Mouse (Mus musculus): Measurements from ENCODE around the gene Pum3.
"Not testable (repeated sequence)": the region's sequence is repeated elsewhere in the genome, so short reads cannot be mapped to it uniquely, and the experiment has no call there.

Gene Pum3

GRCm38 (mm10) chr19:27391344-27391743 lies 38.3 kb downstream of the Pum3 start:
- DNase-seq, result no peak

DNA sequence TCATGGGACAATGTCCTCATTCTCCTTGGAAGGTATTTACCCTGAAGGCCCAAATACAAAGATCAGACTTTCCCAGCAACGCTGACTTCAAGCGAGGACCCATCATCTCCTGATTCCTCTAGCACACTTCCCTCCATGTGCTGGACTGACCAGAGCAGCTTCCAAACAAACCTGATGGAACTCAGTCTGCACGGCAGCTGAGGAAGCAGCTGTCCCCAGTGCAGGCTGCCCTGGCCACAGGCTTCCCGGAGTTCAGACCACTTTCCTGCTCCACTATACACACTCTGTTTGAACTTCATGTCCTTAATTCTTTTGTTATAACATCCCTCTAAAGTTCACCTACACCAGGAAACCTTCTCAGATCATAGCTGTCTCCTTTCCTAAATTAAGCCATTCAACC lies 40.1 kb downstream of the Pum3 start:
- DNase-seq, result not testable (repeated sequence)

DNA sequence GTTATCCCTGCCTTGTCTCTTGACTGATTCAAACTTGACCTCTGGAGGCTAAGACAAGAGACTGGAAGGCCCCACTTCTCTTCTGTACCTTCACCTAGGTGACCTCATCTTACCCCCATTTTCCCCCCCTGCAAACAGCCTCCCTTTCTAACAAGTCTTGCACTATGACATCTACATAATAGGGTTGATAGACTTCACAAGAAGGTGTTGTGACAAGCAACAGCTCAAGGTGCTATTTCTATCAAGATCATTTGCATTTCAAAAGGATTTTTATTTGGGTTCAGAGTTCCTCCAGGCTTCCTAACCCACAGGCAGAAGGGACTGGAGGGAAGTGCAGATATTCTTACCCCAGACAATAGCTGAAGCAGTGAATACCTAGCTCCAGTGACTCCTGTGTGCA lies 44.3 kb downstream of the Pum3 start:
- DNase-seq, result no peak

DNA sequence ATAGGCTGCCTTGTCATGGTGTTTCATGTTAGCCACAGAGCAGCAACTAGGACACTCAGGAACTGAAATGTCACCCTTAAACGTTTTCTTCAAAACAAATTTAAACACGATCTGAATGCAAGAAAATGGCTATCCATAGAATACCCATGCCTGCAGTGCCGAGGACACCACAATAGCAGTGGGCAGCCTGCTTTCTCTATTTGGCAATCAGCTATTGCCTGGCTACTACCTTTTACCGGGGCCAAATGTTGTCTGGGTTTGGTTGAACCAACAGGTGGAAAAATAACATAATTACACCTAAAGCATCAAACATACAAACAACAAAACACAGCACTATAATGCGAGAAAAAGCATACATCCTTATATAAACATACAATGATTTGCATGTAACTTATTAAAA lies 46.4 kb downstream of the Pum3 start:
- DNase-seq, result no peak

GRCm38 (mm10) chr19:27382131-27382530 lies 47.5 kb downstream of the Pum3 start:
- DNase-seq, result no peak

DNA sequence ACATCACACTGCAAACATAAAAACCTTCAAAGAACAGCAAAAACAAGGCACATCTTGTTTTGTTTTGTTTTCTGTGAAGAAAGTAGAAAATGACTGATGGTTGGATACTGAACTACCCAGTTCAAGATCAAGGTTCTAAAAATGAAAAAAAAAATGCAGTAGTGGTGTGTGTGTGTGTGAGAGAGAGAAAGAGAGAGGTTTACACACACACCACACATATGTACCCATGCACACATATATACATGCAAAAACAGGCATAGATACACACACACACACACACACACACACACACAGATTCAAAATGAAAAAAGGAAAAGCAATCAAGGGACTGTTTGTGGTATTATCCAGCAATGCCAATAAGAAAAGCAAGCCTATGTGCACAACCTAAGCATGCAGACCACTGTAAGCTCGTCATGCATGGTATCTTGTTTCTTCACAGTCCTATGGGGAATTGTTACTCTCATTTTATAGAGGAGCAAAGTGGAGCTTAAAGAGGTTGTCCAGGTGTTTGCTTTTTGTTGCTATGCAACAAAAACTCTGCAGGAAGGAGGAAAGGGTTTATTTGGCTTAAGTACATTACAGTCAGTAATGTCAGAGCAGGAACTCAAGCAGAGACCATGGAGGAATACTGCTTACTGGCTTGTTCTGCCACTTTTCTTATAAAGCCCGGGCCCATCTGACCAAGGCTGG lies 49.8 kb downstream of the Pum3 start:
- no peak for DNase-seq

GRCm38 (mm10) chr19:27370784-27371183 lies 58.8 kb downstream of the Pum3 start:
- DNase-seq, result no peak

DNA sequence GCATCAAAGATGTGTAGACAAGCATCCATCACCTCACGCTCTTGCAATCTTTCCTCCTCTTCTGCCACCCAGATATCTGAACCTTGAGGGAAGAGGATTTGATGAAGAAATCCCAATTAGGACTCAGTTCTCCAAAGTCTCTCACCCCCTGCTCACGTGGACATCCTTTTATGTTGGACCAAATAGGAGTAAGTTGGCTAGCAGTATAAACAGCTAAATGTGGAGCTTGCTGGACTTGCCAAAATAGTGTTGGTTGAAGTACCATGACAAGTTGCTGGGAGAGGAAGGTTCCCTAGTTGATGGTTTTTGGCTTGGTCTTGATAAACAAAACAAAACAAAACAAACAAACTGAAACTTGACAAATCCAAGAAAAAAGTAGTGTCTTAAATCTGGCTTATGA lies 59.5 kb downstream of the Pum3 start:
- no peak for DNase-seq

GRCm38 (mm10) chr19:27369461-27370135 lies 60.0 kb downstream of the Pum3 start:
- no peak for DNase-seq

GRCm38 (mm10) chr19:27366113-27366746 lies 63.4 kb downstream of the Pum3 start:
- no peak for DNase-seq

GRCm38 (mm10) chr19:27364521-27364931 lies 65.1 kb downstream of the Pum3 start:
- DNase-seq, result peak; percentile 27

DNA sequence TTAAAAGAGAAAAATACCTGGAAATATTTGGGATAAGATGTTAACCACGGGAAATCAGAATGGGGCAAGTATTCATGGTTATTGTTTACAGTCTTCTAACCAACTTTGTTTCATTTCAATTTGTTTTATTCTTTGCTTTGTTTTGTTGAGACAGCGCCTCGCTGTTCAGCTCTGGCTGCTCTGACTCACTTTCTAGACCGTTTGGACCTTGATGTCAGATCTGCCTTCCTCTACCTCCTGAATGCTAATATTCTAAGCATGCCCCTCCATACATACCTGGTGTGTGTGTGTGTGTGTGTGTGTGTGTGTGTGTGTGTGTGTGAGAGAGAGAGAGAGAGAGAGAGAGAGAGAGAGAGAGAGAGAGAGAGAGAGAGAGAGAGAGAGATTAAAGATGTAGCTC lies 65.7 kb downstream of the Pum3 start:
- no peak for DNase-seq

GRCm38 (mm10) chr19:27360381-27360780 lies 69.2 kb downstream of the Pum3 start:
- DNase-seq, result no peak

- DNase-seq, result no peak
Observed at GRCm38 (mm10) chr19:27351700-27352099, 77.9 kb downstream of the Pum3 start.

- peak; percentile 14 for DNase-seq
Observed at GRCm38 (mm10) chr19:27346501-27346900, 83.1 kb downstream of the Pum3 start.

Data from kidney, adult 18-20 months (tissue).